Mouse (Mus musculus) brain, embryonic 14.5 days (tissue): ENCODE measurements at regions not wholly inside any gene's neighbourhood (a gene's known extent, or its start where the extent isn't known, plus 50 kb on each side); places are given as distances from the start of the nearest gene placed in this dataset.

ENCODE experiments used
- DNase-seq: peaks from one replicate; pipeline ENCODE4 v3.0.0-alpha.2; 2011; ENCODE audit warnings: low read depth
- CTCF ChIP-seq: fragments of 200-500 bp; IDR thresholded peaks from 2 replicates; pipeline ENCODE4 v1.5.1; 2012; ENCODE audit warnings: inconsistent platforms, mild to moderate bottlenecking, moderate library complexity, borderline replicate concordance; ENCODE audit not compliant: insufficient read depth, insufficient read length; ENCODE audit errors: extremely low read depth
- POLR2A ChIP-seq: fragments of 200-500 bp; IDR thresholded peaks from 2 replicates; pipeline ENCODE4 v1.6.1; 2012; ENCODE audit warnings: mild to moderate bottlenecking, inconsistent platforms, borderline replicate concordance; ENCODE audit not compliant: poor library complexity, insufficient read depth, insufficient read length, severe bottlenecking; ENCODE audit errors: extremely low read depth

DNA sequence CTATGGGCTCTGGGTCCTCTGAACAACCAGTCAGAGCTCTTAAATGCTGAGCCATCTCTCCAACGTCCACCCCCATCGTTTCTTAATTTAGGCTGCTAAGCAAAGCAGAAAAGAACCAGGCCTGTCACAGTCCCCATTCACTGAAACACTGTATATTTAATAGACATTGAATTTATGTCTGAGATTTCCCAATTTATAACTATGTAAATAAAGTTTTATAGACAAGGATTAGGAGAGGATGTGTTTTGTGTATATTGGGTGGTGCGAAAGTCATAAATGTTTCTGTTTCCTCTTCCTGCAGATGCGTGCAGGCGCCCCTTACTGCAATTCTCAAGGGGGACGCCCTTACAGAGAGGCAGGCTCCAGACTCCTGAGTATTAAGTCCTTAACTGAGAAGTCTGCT lies 314.7 kb upstream of the Adgrl2 start:
- no peak for DNase-seq
- TF ChIP-seq POLR2A = no peak
- no peak for TF ChIP-seq CTCF

DNA sequence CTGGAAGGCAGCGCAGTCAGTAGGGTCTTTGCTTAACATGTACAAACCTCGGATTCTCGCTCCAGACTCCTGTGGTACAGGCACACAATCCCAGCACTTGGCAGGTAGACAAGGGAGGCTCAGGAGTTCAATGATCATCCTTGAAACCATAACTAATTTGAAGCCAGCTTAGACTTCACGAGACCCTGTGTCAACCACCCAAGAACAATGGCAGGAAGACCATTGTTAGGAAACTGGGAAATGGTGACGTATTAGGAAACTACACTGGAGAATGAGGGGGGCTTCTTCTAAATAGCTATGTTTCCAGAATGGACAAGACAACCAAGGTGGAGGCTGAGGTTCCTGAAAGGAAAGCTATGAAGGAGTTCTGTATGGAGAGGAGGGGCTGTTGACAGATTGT lies 313.1 kb upstream of the Adgrl2 start:
- TF ChIP-seq POLR2A (no peak), CTCF (no peak)
- DNase-seq = no peak

DNA sequence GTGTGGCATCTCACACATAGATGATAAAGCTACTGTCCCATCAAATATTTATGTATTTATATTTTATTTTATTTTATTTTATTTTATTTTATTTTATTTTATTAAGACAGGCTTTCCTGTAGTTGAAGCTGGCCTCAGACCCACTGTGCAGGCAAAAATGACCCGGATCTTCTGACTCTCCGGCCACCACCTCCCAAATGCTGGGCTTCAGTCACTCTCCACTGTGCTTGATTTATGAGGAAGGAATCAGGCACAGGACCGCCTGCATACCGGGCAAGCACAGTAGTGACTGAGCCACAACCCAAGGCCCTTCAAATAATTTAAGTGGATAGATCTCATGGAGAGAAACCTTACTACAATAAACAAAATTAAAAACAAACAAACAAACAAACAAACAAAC lies 309.6 kb upstream of the Adgrl2 start:
- TF ChIP-seq CTCF (no peak), POLR2A (no peak)
- no peak for DNase-seq

DNA sequence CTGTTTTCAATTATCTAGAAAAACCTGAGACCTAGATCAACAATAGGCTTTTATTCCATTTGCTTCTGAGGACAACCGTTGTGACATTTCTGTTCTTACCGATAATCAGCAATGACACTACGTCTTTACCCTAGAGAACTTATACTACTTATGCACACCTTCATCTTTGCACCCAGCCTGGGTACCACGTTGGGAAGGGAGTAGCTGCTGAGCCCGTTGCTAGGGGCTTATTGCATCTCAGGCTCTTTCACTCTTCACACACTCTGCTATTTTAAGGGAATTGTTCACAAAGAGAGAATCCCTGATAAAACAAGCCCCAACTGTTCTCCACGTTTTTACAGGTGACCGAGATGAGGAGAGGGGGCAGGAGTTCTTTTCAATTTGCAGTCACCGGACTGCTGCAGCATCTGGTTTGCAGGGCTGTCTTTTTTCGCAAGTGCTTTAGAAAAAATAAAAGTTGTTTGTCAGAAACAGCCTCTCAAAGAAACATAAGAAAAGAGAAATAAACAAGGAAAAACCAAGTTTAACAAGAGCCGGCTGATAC lies 306.1 kb upstream of the Adgrl2 start:
- DNase-seq = no peak
- TF ChIP-seq POLR2A = no peak

DNA sequence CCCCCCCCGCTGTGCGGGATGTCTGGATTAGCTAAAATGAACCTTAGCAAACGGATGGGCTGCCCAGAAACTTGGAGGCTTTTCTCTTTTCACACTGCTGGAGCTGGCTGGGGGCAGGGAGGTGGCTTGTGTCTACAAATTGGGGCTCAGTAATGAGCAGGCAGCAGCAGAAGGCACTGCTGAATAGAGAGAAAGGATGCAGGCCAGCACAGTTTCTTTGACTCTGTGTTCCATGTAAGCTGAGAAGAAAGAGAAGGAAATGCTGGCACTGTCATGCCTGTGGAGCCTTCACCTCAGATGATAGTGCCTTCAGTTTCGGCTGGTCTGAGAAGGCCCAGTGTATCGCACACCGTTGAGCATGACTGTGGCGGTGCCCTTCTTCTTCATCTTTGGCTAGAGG lies 305.6 kb upstream of the Adgrl2 start:
- peak; percentile 95 for DNase-seq
- TF ChIP-seq CTCF (no peak), POLR2A (no peak)

DNA sequence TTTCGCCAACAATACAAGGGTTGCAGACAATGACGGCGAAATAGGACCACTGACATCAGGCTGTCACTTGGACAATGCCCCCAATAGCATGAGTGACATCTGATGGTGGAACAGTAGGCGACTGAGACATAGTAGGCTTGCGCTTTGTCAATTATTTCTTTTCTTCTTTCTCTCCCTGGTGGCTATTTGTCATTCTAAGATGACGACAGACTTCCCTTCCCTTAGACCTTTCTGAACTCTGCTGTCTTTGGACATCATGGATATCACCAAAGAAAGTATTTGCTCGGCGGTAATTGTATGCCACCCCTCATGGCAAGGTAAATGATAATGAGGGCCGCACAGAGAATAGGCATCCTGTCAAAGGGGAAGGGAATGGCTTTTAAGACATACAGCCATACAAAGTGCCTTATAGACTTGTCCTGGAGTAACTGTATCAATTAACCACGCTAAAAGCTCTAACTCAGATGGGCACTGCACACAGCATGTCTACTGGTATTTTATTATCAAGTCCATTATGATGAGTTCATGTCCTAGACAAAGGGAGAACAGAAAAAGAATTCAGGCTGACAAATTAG lies 305.0 kb upstream of the Adgrl2 start:
- DNase-seq = peak; percentile 84
- TF ChIP-seq CTCF (no peak), POLR2A (no peak)

DNA sequence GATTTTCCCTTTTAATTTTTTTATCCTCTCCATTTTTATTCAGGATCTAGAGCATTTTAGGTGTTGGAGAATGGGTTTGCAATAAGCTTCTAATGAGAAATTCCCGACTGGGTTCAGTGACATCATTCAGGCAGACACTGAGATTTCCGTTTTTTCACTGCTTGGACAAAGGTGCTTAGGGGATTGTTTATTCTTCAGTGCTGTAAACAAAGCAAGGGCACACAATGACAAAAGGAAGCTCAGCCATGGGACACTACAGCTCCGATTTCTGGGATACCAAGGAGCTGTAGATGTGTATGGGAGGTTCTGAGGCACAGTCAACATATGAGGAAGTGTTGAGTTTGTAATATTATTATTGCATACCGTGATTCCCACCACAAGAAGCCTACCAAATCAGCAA lies 304.1 kb upstream of the Adgrl2 start:
- TF ChIP-seq POLR2A (no peak), CTCF (no peak)
- no peak for DNase-seq

DNA sequence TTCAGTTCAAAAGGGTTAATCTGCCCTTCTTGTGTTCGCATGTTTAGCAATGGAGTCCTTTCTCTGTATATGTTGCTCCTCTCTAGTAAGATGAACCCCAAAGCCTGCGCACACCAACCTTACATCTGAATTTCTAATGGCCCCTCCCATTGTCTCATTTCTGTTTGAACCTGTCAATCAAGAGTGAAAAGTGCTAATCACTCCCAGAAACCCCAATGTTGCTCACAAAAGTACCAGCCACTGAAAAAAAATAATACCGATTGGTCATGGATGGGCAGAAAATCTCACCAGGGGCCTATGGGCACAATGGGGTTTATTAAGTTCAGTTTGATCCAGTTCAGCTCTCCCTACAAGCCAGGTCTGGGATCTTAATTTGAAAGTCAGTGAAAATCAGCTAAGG lies 302.1 kb upstream of the Adgrl2 start:
- peak; percentile 53 for DNase-seq
- TF ChIP-seq CTCF = no peak
- no peak for TF ChIP-seq POLR2A

DNA sequence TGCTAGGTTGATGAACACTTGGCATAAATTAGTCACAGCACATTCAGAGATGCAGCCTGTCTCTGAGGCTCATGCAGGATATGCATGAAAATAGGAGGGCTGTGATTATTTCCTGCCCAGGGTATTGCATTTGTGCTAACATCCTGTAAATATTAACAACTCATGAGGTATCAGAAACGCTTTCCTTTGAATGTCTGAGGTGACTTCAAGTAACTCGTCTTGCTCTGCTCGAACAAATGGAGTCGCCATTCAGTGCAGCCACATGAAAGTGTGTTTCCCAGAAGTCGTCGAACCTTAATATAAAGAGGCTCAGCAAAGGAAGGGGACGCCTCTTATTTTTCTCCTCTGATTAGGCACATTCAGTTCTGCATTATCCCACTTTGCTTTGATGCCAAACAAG lies 301.1 kb upstream of the Adgrl2 start:
- TF ChIP-seq CTCF (no peak), POLR2A (no peak)
- DNase-seq = peak; percentile 62

DNA sequence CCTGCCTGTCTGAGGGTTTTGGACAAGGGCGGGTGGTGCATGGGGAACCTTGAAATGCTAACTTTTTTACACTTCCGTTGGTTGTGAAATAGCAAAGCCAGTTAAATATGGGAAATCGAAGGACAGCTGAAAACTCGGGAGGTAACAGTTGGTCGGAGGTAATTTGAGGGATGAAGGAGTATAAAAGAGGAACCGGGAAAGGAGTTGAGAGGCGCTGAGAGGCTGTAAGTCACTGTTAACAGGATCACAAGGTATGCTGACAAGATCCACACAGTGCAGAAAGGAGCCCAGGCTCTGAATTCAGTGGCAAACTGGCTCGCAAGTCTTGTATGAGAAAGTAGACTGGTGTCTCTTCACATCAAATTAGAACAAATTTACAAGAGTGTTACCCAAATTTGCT lies 299.9 kb upstream of the Adgrl2 start:
- TF ChIP-seq POLR2A (no peak), CTCF (no peak)
- no peak for DNase-seq

DNA sequence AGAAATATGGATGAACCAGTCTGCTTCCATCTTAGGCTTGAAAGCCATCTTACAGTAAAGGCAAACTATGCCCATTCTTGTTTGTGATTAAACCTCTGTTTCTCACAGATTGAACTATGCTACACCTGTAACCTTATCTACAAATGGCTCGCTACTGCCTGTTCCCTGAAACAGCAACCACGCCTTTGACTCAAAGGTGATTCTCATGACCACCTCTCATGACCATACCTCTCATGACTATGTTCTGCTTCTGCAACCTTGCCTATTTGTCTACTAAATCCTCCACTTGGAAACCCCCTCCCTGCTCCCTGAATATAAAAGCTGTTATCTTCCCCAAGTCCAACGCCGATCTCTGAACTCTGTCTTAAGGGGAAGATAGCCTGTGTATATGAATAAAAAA lies 296.7 kb upstream of the Adgrl2 start:
- TF ChIP-seq CTCF (no peak), POLR2A (no peak)
- DNase-seq = no peak

DNA sequence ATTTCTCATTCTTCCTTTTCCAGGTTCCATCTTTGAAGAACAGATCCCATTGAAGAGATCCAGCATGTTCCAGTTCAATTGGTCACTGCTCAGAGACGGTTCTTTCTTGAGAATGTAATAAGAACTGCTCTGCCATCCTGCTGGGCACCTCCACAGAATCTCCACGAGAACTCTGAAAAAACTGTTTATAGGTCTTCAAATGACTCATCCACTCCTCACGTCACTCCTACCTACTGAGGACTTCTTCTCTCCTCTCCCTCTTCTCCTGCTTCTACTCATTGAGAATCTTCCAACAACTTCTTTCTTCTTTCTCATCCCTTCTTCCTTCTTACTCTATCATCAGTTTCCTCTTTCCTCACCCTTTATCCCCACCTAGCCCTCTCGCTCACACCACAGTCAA lies 294.6 kb upstream of the Adgrl2 start:
- no peak for DNase-seq
- TF ChIP-seq POLR2A = no peak
- TF ChIP-seq CTCF = no peak
